Mouse (Mus musculus) kidney, postnatal 0 days (tissue): ENCODE results near the gene Cyp19a1. TPM values are rescaled to one million over a fixed set of nuclear protein-coding genes. Genes with fewer than 3 reads are reported as not detected.

Experiments
- ATAC-seq: fragments of 200-750 bp; cut with Nextera tagmentation; replicated peaks from 2 replicates; pipeline ENCODE4 v1.8.0; 2017; ENCODE audit warnings: low read depth, moderate number of reproducible peaks, moderate TSS enrichment, moderate library complexity; ENCODE audit not compliant: low FRiP score
- DNase-seq: peaks from one replicate; pipeline ENCODE4 v3.0.0-alpha.2; 2016; ENCODE audit warnings: low spot score
- H3K27ac ChIP-seq: fragments of 300-500 bp; sonication (generic); 2 replicates; pipeline ENCODE4 v1.5.1; 2014; ENCODE audit warnings: mild to moderate bottlenecking
- H3K27me3 ChIP-seq: fragments of 300-500 bp; sonication (generic); 2 replicates; pipeline ENCODE4 v1.6.1; 2014; ENCODE audit warnings: low read length, mixed read lengths; ENCODE audit not compliant: insufficient read depth
- H3K36me3 ChIP-seq: fragments of 300-500 bp; sonication (generic); 2 replicates; pipeline ENCODE4 v1.6.1; 2014; ENCODE audit warnings: low read length, mixed read lengths; ENCODE audit not compliant: insufficient read depth
- H3K4me1 ChIP-seq: fragments of 300-500 bp; sonication (generic); replicated peaks from 2 replicates; pipeline ENCODE4 v1.6.1; 2014; ENCODE audit warnings: antibody characterized with exemption, low read length, mixed read lengths; ENCODE audit not compliant: insufficient read depth
- H3K4me2 ChIP-seq: fragments of 300-500 bp; sonication (generic); 2 replicates; pipeline ENCODE4 v1.6.1; 2014; ENCODE audit warnings: mild to moderate bottlenecking, low read length, moderate library complexity, mixed read lengths
- H3K4me3 ChIP-seq: fragments of 300-500 bp; sonication (generic); replicated peaks from 2 replicates; pipeline ENCODE4 v1.5.1; 2014; ENCODE audit warnings: low read depth, low read length
- H3K9ac ChIP-seq: fragments of 300-500 bp; sonication (generic); 2 replicates; pipeline ENCODE4 v1.6.1; 2014; ENCODE audit warnings: low read depth, low read length
- H3K9me3 ChIP-seq: fragments of 300-500 bp; sonication (generic); replicated peaks from 2 replicates; pipeline ENCODE4 v1.6.1; 2016; ENCODE audit warnings: low read length, inconsistent platforms, mixed read lengths
- CTCF ChIP-seq: IDR thresholded peaks from 2 replicates; pipeline ENCODE4 v1.5.1; 2016; ENCODE audit warnings: antibody characterized with exemption, low read depth, mild to moderate bottlenecking, moderate library complexity
- WGBS: fragments of 180-500 bp; shearing (Covaris S2); extraction: QIAGEN DNeasy Blood & Tissue Kit; methylation state at CpG from one replicate; pipeline ENCODE4 v1.1.7; 2014; 5-methylcytosine and 5-hydroxymethylcytosine counted together
- polyA plus RNA-seq: library from polyadenylated mRNA; unstranded; fragments of >200 nt; fragmentation: Nextera tagmentation; extraction: Ambion mirVana; gene quantifications from 2 replicates; pipeline ENCODE4 v1.2.1, GENCODE M21; 2015

Gene Cyp19a1
- polyA plus RNA-seq = not detected in 2 replicates

GRCm38 (mm10) chr9:54268010-54268409 lies at the start of gene Cyp19a1:
TSS of gene Cyp19a1 (minus strand) at chr9:54268110.
- Histone ChIP-seq H3K36me3 (no peaks in the 10 kb centered on the region), H3K9me3 (no peaks in the 10 kb centered on the region), H3K4me3 (no peak within 1 kb of the TSS), H3K4me2 (no peak within 1 kb of the TSS), H3K27me3 (no peaks in the 10 kb centered on the region), H3K9ac (no peak within 1 kb of the TSS), H3K4me1 (no peaks in the 10 kb centered on the region), H3K27ac (no peak within 1 kb of the TSS)
- ATAC-seq (no peak), DNase-seq (no peak)
- no peak for TF ChIP-seq CTCF
- WGBS = 87% methylated on average over 7 of the region's 7 CpGs

- Histone ChIP-seq H3K4me1 (no peaks in the 10 kb centered on the region), H3K27ac (no peak overlapping the region), H3K36me3 (no peaks in the 10 kb centered on the region), H3K27me3 (no peaks in the 10 kb centered on the region), H3K4me3 (no peak overlapping the region), H3K9ac (no peak overlapping the region), H3K9me3 (no peaks in the 10 kb centered on the region), H3K4me2 (no peak overlapping the region)
- WGBS = 73% methylated on average over 9 of the region's 9 CpGs
- ATAC-seq (no peak), DNase-seq (no peak)
- peak; percentile 55 for TF ChIP-seq CTCF
These were observed 48.5 kb upstream of the Cyp19a1 start for GRCm38 (mm10) chr9:54316363-54316762.

GRCm38 (mm10) chr9:54308751-54309358 lies 40.9 kb upstream of the Cyp19a1 start:
- Histone ChIP-seq H3K9me3 (no peaks in the 10 kb centered on the region), H3K4me2 (no peak overlapping the region), H3K27ac (no peak overlapping the region), H3K9ac (no peak overlapping the region), H3K4me1 (no peaks in the 10 kb centered on the region), H3K4me3 (no peak overlapping the region), H3K27me3 (no peaks in the 10 kb centered on the region), H3K36me3 (no peaks in the 10 kb centered on the region)
- DNase-seq (peak; percentile 46), ATAC-seq (no peak)
- TF ChIP-seq CTCF = no peak
- WGBS = 44% methylated on average over 2 of the region's 2 CpGs

GRCm38 (mm10) chr9:54308209-54308608 lies 40.3 kb upstream of the Cyp19a1 start:
- no peak for TF ChIP-seq CTCF
- 30% methylated on average over 1 of the region's 1 CpGs for WGBS
- no peak for ATAC-seq

GRCm38 (mm10) chr9:54301255-54301654 lies 33.3 kb upstream of the Cyp19a1 start:
- Histone ChIP-seq H3K27ac (no peak overlapping the region), H3K36me3 (no peaks in the 10 kb centered on the region), H3K4me3 (no peak overlapping the region), H3K4me1 (no peaks in the 10 kb centered on the region), H3K27me3 (no peaks in the 10 kb centered on the region), H3K9me3 (no peaks in the 10 kb centered on the region), H3K4me2 (no peak overlapping the region), H3K9ac (no peak overlapping the region)
- TF ChIP-seq CTCF = no peak
- ATAC-seq (no peak), DNase-seq (no peak)
- 78% methylated on average over 4 of the region's 4 CpGs for WGBS

More at GRCm38 (mm10) chr9:54308209-54308608, 40.3 kb upstream of the Cyp19a1 start:
- DNase-seq = no peak
- Histone ChIP-seq H3K27ac (no peak overlapping the region), H3K4me1 (no peaks in the 10 kb centered on the region), H3K4me2 (no peak overlapping the region), H3K27me3 (no peaks in the 10 kb centered on the region), H3K9ac (no peak overlapping the region), H3K36me3 (no peaks in the 10 kb centered on the region), H3K4me3 (no peak overlapping the region), H3K9me3 (no peaks in the 10 kb centered on the region)

GRCm38 (mm10) chr9:54299792-54300191 lies 31.9 kb upstream of the Cyp19a1 start:
- no peak for TF ChIP-seq CTCF
- 0 out of 2 replicates have a peak, but pooled peaks have one; percentile 46 for ATAC-seq
- Histone ChIP-seq H3K4me3 (no peak overlapping the region), H3K27me3 (no peaks in the 10 kb centered on the region), H3K36me3 (no peaks in the 10 kb centered on the region), H3K4me1 (no peaks in the 10 kb centered on the region), H3K9me3 (no peaks in the 10 kb centered on the region), H3K9ac (no peak overlapping the region), H3K27ac (no peak overlapping the region), H3K4me2 (no peak overlapping the region)
- no peak for DNase-seq

- ATAC-seq (no peak), DNase-seq (no peak)
- 59% methylated on average over 3 of the region's 3 CpGs for WGBS
- Histone ChIP-seq H3K9ac (no peak overlapping the region), H3K36me3 (no peaks in the 10 kb centered on the region), H3K4me1 (no peaks in the 10 kb centered on the region), H3K4me2 (no peak overlapping the region), H3K9me3 (no peaks in the 10 kb centered on the region), H3K4me3 (no peak overlapping the region), H3K27me3 (no peaks in the 10 kb centered on the region), H3K27ac (no peak overlapping the region)
- no peak for TF ChIP-seq CTCF
These were observed 31.5 kb upstream of the Cyp19a1 start for GRCm38 (mm10) chr9:54299389-54299788.
